Mouse (Mus musculus) G1E (cell line): Measurements from ENCODE around the gene Zkscan14. TPM values are rescaled to one million over a fixed set of nuclear protein-coding genes. Genes with fewer than 3 reads are reported as not detected.
"Not testable (repeated sequence)": the region's sequence is repeated elsewhere in the genome, so short reads cannot be mapped to it uniquely, and the experiment has no call there.

Experiments used
- ATAC-seq: 2 replicates; pipeline ENCODE4 v1.8.0; 2016; ENCODE audit warnings: mild to moderate bottlenecking; ENCODE audit not compliant: insufficient number of reproducible peaks, poor library complexity, low FRiP score, severe bottlenecking; ENCODE audit errors: extremely low read depth
- DNase-seq: peaks from one replicate; pipeline ENCODE4 v3.0.0; 2012; ENCODE audit warnings: low spot score
- H3K27me3 ChIP-seq: 2 replicates; pipeline ENCODE4 v1.6.1; 2012; ENCODE audit warnings: mild to moderate bottlenecking, low read length, inconsistent platforms; ENCODE audit not compliant: insufficient read depth
- H3K36me3 ChIP-seq: replicated peaks from 2 replicates; pipeline ENCODE3; 2012; ENCODE audit warnings: mild to moderate bottlenecking, inconsistent platforms
- H3K4me1 ChIP-seq: 2 replicates; pipeline ENCODE4 v1.6.1; 2012; ENCODE audit warnings: low read depth, low read length, inconsistent platforms, mixed read lengths; ENCODE audit not compliant: insufficient read depth
- H3K4me3 ChIP-seq: 2 replicates; pipeline ENCODE4 v1.5.1; 2012; ENCODE audit warnings: low read depth, mild to moderate bottlenecking, inconsistent platforms, low read length, moderate library complexity, mixed read lengths
- H3K9me3 ChIP-seq: replicated peaks from 2 replicates; pipeline ENCODE4 v1.6.1; 2012; ENCODE audit warnings: inconsistent platforms
- CTCF ChIP-seq: IDR thresholded peaks from 2 replicates; pipeline ENCODE4 v1.5.1; 2012; ENCODE audit warnings: low read depth, low read length, inconsistent platforms, mixed read lengths
- GATA1 ChIP-seq: IDR thresholded peaks from 2 replicates; pipeline ENCODE4 v1.6.1; 2012; ENCODE audit warnings: borderline replicate concordance, low read length, inconsistent platforms, mixed read lengths
- GATA2 ChIP-seq: IDR thresholded peaks from 2 replicates; pipeline ENCODE4 v1.6.1; 2012; ENCODE audit warnings: low read depth, low read length, inconsistent platforms, borderline replicate concordance
- POLR2AphosphoS5 ChIP-seq: IDR thresholded peaks from 2 replicates; pipeline ENCODE4 v1.6.1; 2012; ENCODE audit warnings: low read depth, low read length, inconsistent platforms; ENCODE audit not compliant: insufficient replicate concordance
- TAL1 ChIP-seq: conservative IDR thresholded peaks from 2 replicates; pipeline ENCODE4 v1.6.1; 2012; ENCODE audit warnings: low read depth, low read length, inconsistent platforms, mixed read lengths
- polyA plus RNA-seq: library from polyadenylated mRNA; stranded (reverse); fragments of >175 nt; gene quantifications from 2 replicates; pipeline ENCODE4 v1.2.3, GENCODE M21; 2012
- total RNA-seq, 2 experiments: library from RNA; stranded (forward) in 1 of 2; stranded (reverse) in 1 of 2; fragments of 200-1000 nt in 1 of 2; fragments of >200 nt in 1 of 2; fragmentation: Nextera tagmentation in 1 of 2; gene quantifications; 2 replicates each; pipeline ENCODE4 v1.2.3; 2014 to 2017

Gene Zkscan14
- total RNA-seq (2014; fragmentation: Nextera tagmentation) (9.6 and 9.9 TPM in 2 replicates), total RNA-seq (2017) (21.3 and 22.2 TPM in 2 replicates), polyA plus RNA-seq (2.9 and 3.6 TPM in 2 replicates)

DNA sequence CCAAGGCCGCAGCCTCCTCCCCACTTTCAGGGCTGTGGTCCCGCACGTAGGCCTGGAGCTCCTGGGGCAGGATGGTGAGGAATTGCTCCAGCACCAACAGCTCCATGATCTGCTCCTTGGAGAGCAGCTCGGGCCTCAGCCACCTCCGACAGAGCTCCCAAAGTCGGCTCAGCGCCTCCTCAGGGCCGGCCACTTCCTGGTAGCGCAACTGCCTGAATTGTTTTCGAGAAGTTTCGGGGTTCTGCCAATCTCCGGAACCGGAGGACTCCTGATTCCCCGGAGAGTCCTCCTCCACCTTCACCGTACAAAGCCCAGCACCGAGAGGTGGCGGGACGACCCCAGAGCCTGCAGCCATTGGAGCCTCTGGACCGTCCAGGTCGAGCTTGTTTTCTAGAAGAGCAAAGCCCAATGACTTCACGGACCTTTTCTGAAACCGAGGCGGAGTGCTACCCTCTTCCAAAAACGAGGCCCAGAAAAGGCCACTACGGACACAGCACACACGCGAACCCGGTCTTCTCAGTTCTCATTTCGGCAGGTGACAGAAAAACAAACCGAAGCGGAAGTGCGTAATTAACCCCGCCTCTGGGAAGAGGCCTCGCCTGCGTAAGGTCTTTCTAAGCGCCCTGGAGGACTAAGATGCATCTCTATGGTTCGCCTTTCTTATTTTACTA is at the start of gene Zkscan14:
TSS of gene Zkscan14 (minus strand) at position 548 of the 671 bp plus-strand sequence.
- TF ChIP-seq POLR2AphosphoS5 (no peak), GATA1 (no peak), GATA2 (no peak), CTCF (no peak), TAL1 (no peak)
- H3K4me3 ChIP-seq = peak within 1 kb of the TSS; percentile 87
- ATAC-seq = peak; percentile 43
- peaks cover 44% of the 10 kb centered on the region for H3K4me1 ChIP-seq
- no peaks in the 10 kb centered on the region for H3K9me3 ChIP-seq
- no peaks in the 10 kb centered on the region for H3K27me3 ChIP-seq
- peaks cover 37% of the 10 kb centered on the region for H3K36me3 ChIP-seq
- peak; percentile 61 for DNase-seq

GRCm38 (mm10) chr5:145249520-145249919 is 47.9 kb upstream of the Zkscan14 start:
- Histone ChIP-seq H3K4me3 (no peak overlapping the region), H3K36me3 (peaks cover 79% of the 10 kb centered on the region)

GRCm38 (mm10) chr5:145234636-145235035 is 33.0 kb upstream of the Zkscan14 start:
- Histone ChIP-seq H3K4me3 (no peak overlapping the region), H3K27me3 (no peaks in the 10 kb centered on the region), H3K36me3 (peaks cover 66% of the 10 kb centered on the region), H3K9me3 (no peaks in the 10 kb centered on the region), H3K4me1 (peaks cover 41% of the 10 kb centered on the region)
- ATAC-seq = no peak
- TF ChIP-seq POLR2AphosphoS5 = no peak
- 0 out of 2 replicates have a peak, but pooled peaks have one; percentile 23 for TF ChIP-seq CTCF
- no peak for DNase-seq

More at GRCm38 (mm10) chr5:145249520-145249919, 47.9 kb upstream of the Zkscan14 start:
- no peaks in the 10 kb centered on the region for H3K4me1 ChIP-seq
- DNase-seq (no peak), ATAC-seq (no peak)
- no peaks in the 10 kb centered on the region for H3K9me3 ChIP-seq
- TF ChIP-seq GATA2 = no peak
- no peak for TF ChIP-seq GATA1
- no peak for TF ChIP-seq CTCF
- no peak for TF ChIP-seq POLR2AphosphoS5
- no peak for TF ChIP-seq TAL1
- no peaks in the 10 kb centered on the region for H3K27me3 ChIP-seq

DNA sequence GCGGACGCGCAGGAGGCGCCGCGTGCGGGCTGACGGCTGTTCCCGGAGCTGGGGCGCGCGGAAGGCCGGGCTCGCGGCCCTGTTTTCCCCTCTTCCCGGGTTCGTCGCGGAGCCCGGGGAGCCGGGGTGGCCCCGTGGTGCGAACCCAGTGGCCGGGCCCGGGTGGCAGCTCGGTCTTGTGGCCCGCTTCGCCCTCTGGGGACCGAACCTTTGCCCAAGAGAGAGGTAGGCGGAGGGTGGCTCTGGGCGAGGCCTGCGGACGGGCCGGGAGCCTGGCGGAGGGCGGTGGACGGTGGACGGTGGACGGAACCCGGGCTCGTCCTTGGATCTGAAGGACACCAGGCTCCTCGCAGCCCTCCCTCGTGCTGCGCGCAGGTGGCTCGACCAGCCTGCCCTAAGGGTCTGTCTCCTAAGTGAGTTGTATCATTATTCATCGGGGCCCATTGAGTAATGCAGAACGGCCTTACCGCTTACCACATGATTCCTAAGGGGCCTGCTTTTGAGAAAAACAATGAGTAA is 30.3 kb upstream of the Zkscan14 start:
- TF ChIP-seq CTCF = no peak
- TF ChIP-seq TAL1 = no peak
- TF ChIP-seq GATA2 = no peak
- TF ChIP-seq GATA1 = no peak
- TF ChIP-seq POLR2AphosphoS5 = no peak
- H3K4me1 ChIP-seq = peaks cover 46% of the 10 kb centered on the region
- H3K4me3 ChIP-seq = peak overlapping the region; percentile 98
- DNase-seq (no peak), ATAC-seq (no peak)
- peaks cover 40% of the 10 kb centered on the region for H3K36me3 ChIP-seq
- no peaks in the 10 kb centered on the region for H3K9me3 ChIP-seq
- no peaks in the 10 kb centered on the region for H3K27me3 ChIP-seq

GRCm38 (mm10) chr5:145231367-145231871 is 29.8 kb upstream of the Zkscan14 start, which contains the start of gene Zfp655:
TSS of gene Zfp655 (plus strand) at chr5:145231715.
- peak; percentile 91 for ATAC-seq

GRCm38 (mm10) chr5:145230641-145231040 is 29.0 kb upstream of the Zkscan14 start:
- Histone ChIP-seq H3K27me3 (no peaks in the 10 kb centered on the region), H3K4me1 (peaks cover 44% of the 10 kb centered on the region), H3K4me3 (peak overlapping the region; percentile 98; the same call in 1 of the 2 replicates), H3K9me3 (no peaks in the 10 kb centered on the region), H3K36me3 (peaks cover 27% of the 10 kb centered on the region)
- TF ChIP-seq TAL1 = no peak
- no peak for TF ChIP-seq POLR2AphosphoS5
- no peak for TF ChIP-seq GATA1
- no peak for TF ChIP-seq CTCF
- no peak for TF ChIP-seq GATA2
- no peak for DNase-seq
- no peak for ATAC-seq

More at GRCm38 (mm10) chr5:145231367-145231871, 29.8 kb upstream of the Zkscan14 start, which contains the start of gene Zfp655:
- H3K4me1 ChIP-seq = peaks cover 46% of the 10 kb centered on the region
- peak within 1 kb of the TSS; percentile 98 for H3K4me3 ChIP-seq
- peak; percentile 97 for DNase-seq
- no peaks in the 10 kb centered on the region for H3K9me3 ChIP-seq
- H3K36me3 ChIP-seq = peaks cover 35% of the 10 kb centered on the region
- TF ChIP-seq GATA2 = no peak
- no peak for TF ChIP-seq GATA1
- TF ChIP-seq POLR2AphosphoS5 = no peak
- TF ChIP-seq TAL1 = no peak
- TF ChIP-seq CTCF = no peak
- no peaks in the 10 kb centered on the region for H3K27me3 ChIP-seq

GRCm38 (mm10) chr5:145229283-145229682 is 27.6 kb upstream of the Zkscan14 start:
- H3K27me3 ChIP-seq, H3K4me3 ChIP-seq, DNase-seq, ATAC-seq, H3K9me3 ChIP-seq: not testable (repeated sequence)
- Histone ChIP-seq H3K36me3 (peaks cover 13% of the 10 kb centered on the region), H3K4me1 (peaks cover 34% of the 10 kb centered on the region)
